Mouse (Mus musculus) CH12.LX (cell line): ENCODE results near the gene Os9. TPM values are rescaled to one million over a fixed set of nuclear protein-coding genes. Genes with fewer than 3 reads are reported as not detected.

ENCODE experiments used
- DNase-seq: peaks from one replicate; pipeline ENCODE4 v3.0.0-alpha.2; 2013; ENCODE audit errors: extremely low read depth
- H3K27ac ChIP-seq: 2 replicates; pipeline ENCODE4 v1.5.1; 2012; ENCODE audit warnings: low read depth, mild to moderate bottlenecking, control low read depth, moderate library complexity; ENCODE audit not compliant: insufficient read depth
- H3K27me3 ChIP-seq: replicated peaks from 2 replicates; pipeline ENCODE3; 2012; ENCODE audit warnings: inconsistent platforms
- H3K36me3 ChIP-seq, 2 experiments: replicated peaks in 1 of 2; 2 replicates each; pipeline versions ENCODE3 to v1.6.1; 2012; ENCODE audit warnings: inconsistent platforms in 1 of 2, low read length in 1 of 2, mild to moderate bottlenecking in 1 of 2, mixed read lengths in 1 of 2, moderate library complexity in 1 of 2; ENCODE audit not compliant: control insufficient read depth in 1 of 2, insufficient read depth in 1 of 2
- H3K4me1 ChIP-seq, 2 experiments: 2 replicates each; pipeline ENCODE4 v1.6.1; 2012; ENCODE audit warnings: inconsistent platforms in 1 of 2, moderate library complexity in 1 of 2; ENCODE audit not compliant: insufficient read depth in 2 of 2, control insufficient read depth in 1 of 2
- H3K4me2 ChIP-seq: 2 replicates; pipeline ENCODE4 v1.6.1; 2012; ENCODE audit warnings: low read depth, mild to moderate bottlenecking, control low read depth; ENCODE audit not compliant: poor library complexity, insufficient read depth, severe bottlenecking
- H3K4me3 ChIP-seq, 3 experiments: fragments of 150-350 bp in 1 of 3; sonication (generic) in 1 of 3; replicated peaks in 1 of 3; 2 replicates each; pipeline versions ENCODE3 to v1.5.1; 2011 to 2012; ENCODE audit warnings: low read depth in 2 of 3, low read length in 2 of 3, mild to moderate bottlenecking in 2 of 3, moderate library complexity in 2 of 3, control low read depth in 1 of 3, improper control_type of control experiment in 1 of 3, inconsistent platforms in 1 of 3, mixed read lengths in 1 of 3; ENCODE audit not compliant: poor library complexity in 1 of 3
- H3K79me2 ChIP-seq: replicated peaks from 2 replicates; pipeline ENCODE4 v1.6.1; 2012; ENCODE audit warnings: mild to moderate bottlenecking, moderate library complexity; ENCODE audit not compliant: control insufficient read depth, poor library complexity, insufficient read depth, severe bottlenecking; ENCODE audit errors: extremely low read depth
- H3K9ac ChIP-seq: 2 replicates; pipeline ENCODE4 v1.6.1; 2012; ENCODE audit warnings: low read depth, mild to moderate bottlenecking, control low read depth, moderate library complexity; ENCODE audit not compliant: insufficient read depth
- H3K9me3 ChIP-seq: replicated peaks from 2 replicates; pipeline ENCODE3; 2012; ENCODE audit warnings: low read length, inconsistent platforms, mixed read lengths
- CHD2 ChIP-seq: IDR thresholded peaks from 2 replicates; pipeline ENCODE4 v1.6.1; 2011; ENCODE audit warnings: low read length, improper control_type of control experiment
- CTCF ChIP-seq, 2 experiments: IDR thresholded peaks in 1 of 2; conservative IDR thresholded peaks in 1 of 2; 2 replicates each; pipeline ENCODE4 v1.5.1; 2011 to 2012; ENCODE audit warnings: low read depth in 2 of 2, low read length in 2 of 2, improper control_type of control experiment in 1 of 2, inconsistent platforms in 1 of 2, mild to moderate bottlenecking in 1 of 2, moderate library complexity in 1 of 2
- E2F4 ChIP-seq: IDR thresholded peaks from 2 replicates; pipeline ENCODE4 v1.6.1; 2011; ENCODE audit warnings: low read depth, low read length, improper control_type of control experiment; ENCODE audit not compliant: insufficient replicate concordance
- EP300 ChIP-seq: IDR thresholded peaks from 2 replicates; pipeline ENCODE4 v1.6.1; 2011; ENCODE audit warnings: low read length, improper control_type of control experiment
- ETS1 ChIP-seq: conservative IDR thresholded peaks from 2 replicates; pipeline ENCODE4 v1.6.1; 2012; ENCODE audit warnings: low read depth, mild to moderate bottlenecking, inconsistent platforms, low read length, improper control_type of control experiment, moderate library complexity
- JUN ChIP-seq: IDR thresholded peaks from 2 replicates; pipeline ENCODE4 v1.6.1; 2011; ENCODE audit warnings: low read depth, mild to moderate bottlenecking, low read length, improper control_type of control experiment, moderate library complexity; ENCODE audit not compliant: insufficient read depth
- JUND ChIP-seq: conservative IDR thresholded peaks from 2 replicates; pipeline ENCODE4 v1.6.1; 2011; ENCODE audit warnings: low read depth, low read length, improper control_type of control experiment
- MAX ChIP-seq: IDR thresholded peaks from 2 replicates; pipeline ENCODE4 v1.6.1; 2011; ENCODE audit warnings: low read length, improper control_type of control experiment
- MXI1 ChIP-seq: IDR thresholded peaks from 2 replicates; pipeline ENCODE4 v1.6.1; 2011; ENCODE audit warnings: mild to moderate bottlenecking, low read depth, low read length, improper control_type of control experiment
- MYC ChIP-seq: IDR thresholded peaks from 2 replicates; pipeline ENCODE4 v1.6.1; 2011; ENCODE audit warnings: low read depth, mild to moderate bottlenecking, improper control_type of control experiment, low read length
- NELFE ChIP-seq: IDR thresholded peaks from 2 replicates; pipeline ENCODE4 v1.6.1; 2011; ENCODE audit warnings: low read depth, low read length, improper control_type of control experiment
- NRF1 ChIP-seq: IDR thresholded peaks from 2 replicates; pipeline ENCODE4 v1.6.1; 2014; ENCODE audit warnings: low read depth, mild to moderate bottlenecking, inconsistent platforms, low read length, improper control_type of control experiment, moderate library complexity
- POLR2AphosphoS2 ChIP-seq: IDR thresholded peaks from 2 replicates; pipeline ENCODE4 v1.6.1; 2011; ENCODE audit warnings: low read depth, low read length, improper control_type of control experiment
- SIN3A ChIP-seq: IDR thresholded peaks from 2 replicates; pipeline ENCODE4 v1.6.1; 2012; ENCODE audit warnings: low read length, improper control_type of control experiment, inconsistent platforms
- TBP ChIP-seq: conservative IDR thresholded peaks from 2 replicates; pipeline ENCODE4 v1.6.1; 2011; ENCODE audit warnings: low read depth, low read length, improper control_type of control experiment
- TCF12 ChIP-seq: IDR thresholded peaks from 2 replicates; pipeline ENCODE4 v1.6.1; 2014; ENCODE audit warnings: low read depth, mild to moderate bottlenecking, inconsistent platforms, low read length, improper control_type of control experiment
- ZC3H11A ChIP-seq: IDR thresholded peaks from 2 replicates; pipeline ENCODE4 v1.6.1; 2012; ENCODE audit warnings: low read depth, mild to moderate bottlenecking, inconsistent platforms, low read length, improper control_type of control experiment
- ZKSCAN1 ChIP-seq: IDR thresholded peaks from 2 replicates; pipeline ENCODE4 v1.6.1; 2012; ENCODE audit warnings: low read depth, inconsistent platforms, low read length, improper control_type of control experiment, borderline replicate concordance
- ZMIZ1 ChIP-seq: IDR thresholded peaks from 2 replicates; pipeline ENCODE4 v1.6.1; 2012; ENCODE audit warnings: low read depth, mild to moderate bottlenecking, inconsistent platforms, low read length, improper control_type of control experiment
- ZNF384 ChIP-seq: IDR thresholded peaks from 2 replicates; pipeline ENCODE4 v1.6.1; 2012; ENCODE audit warnings: low read depth, low read length, improper control_type of control experiment, inconsistent platforms
- dilution Hi-C: fragments of 300-500 bp; cut with MboI; formaldehyde crosslinking; loops from 2 replicates; pipeline ENCODE4 v1.14.3; 2020; ENCODE audit warnings: low sequenced_read_pairs; ENCODE audit not compliant: extremely low pct_unique_long_range_greater_than_20kb, extremely low pct_ligation_motif_present
- in situ Hi-C: fragments of 300-500 bp; cut with MboI; formaldehyde crosslinking; loops from 3 replicates; pipeline ENCODE4 v1.14.3; 2019; ENCODE audit warnings: low sequenced_read_pairs, low pct_ligation_motif_present, low pct_unique_long_range_greater_than_20kb, mixed read lengths
- polyA plus RNA-seq: library from polyadenylated mRNA; unstranded; fragments of >175 nt; gene quantifications from 2 replicates; pipeline ENCODE4 v1.2.1, GENCODE M21; 2012; ENCODE audit warnings: low read depth; ENCODE audit not compliant: insufficient read length
- total RNA-seq, 2 experiments: library from RNA; depleted of rRNA; stranded (reverse); fragments of 300-350 nt in 1 of 2; fragments of >200 nt in 1 of 2; gene quantifications; 2 replicates each; pipeline ENCODE4 v1.2.3; 2012 to 2014

Os9 gene
- total and polyA plus RNA-seq, 3 experiments: 42.8 to 82.7 (median 61.9) TPM

DNA sequence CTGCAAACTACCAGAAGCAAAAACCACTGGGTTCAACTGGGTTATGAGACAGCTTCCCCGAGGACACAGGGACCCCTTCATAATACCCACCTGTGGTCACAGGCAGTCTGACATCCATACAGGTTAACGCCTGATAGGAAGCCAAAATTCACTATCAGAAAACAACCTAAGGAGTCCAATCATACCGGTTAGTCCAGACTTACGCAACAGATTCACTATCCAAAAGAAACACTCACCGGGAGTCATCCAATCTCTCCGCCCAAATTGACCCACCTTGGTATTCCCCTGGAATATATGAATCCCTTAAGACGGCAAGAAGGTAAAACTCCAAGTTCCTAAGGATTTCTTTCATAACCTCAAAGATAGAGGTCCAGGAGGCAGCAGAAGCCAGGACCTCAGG lies 23.6 kb upstream of the Os9 start:
- dilution Hi-C loops: no loop called here
- Histone ChIP-seq H3K27me3 (no peaks in the 10 kb centered on the region), H3K36me3 (no peaks in the 10 kb centered on the region), H3K79me2 (no peaks in the 10 kb centered on the region), H3K27ac (no peak overlapping the region), H3K9me3 (no peaks in the 10 kb centered on the region), H3K4me2 (no peak overlapping the region), H3K4me3 (no peak overlapping the region), H3K4me1 (peaks cover 7 to 27% of the 10 kb centered on the region in 2 experiments), H3K9ac (no peak overlapping the region)
- DNase-seq: no peak
- TF ChIP-seq CHD2 (no peak), ZC3H11A (no peak), ZMIZ1 (no peak), SIN3A (no peak), NRF1 (no peak), MXI1 (no peak), TCF12 (no peak), ZKSCAN1 (no peak), ZNF384 (no peak), ETS1 (no peak), POLR2AphosphoS2 (no peak), JUN (no peak), MAX (no peak), CTCF (conservative IDR thresholded peaks at IDR 0.05 in 1 of 2, IDR thresholded peaks at IDR 0.05 in 1 of 2; ENCODE audit: low read depth in 2 of 2, low read length in 2 of 2) (no peak), E2F4 (no peak), JUND (no peak), NELFE (no peak)
- in situ Hi-C loops: no loop called here

DNA sequence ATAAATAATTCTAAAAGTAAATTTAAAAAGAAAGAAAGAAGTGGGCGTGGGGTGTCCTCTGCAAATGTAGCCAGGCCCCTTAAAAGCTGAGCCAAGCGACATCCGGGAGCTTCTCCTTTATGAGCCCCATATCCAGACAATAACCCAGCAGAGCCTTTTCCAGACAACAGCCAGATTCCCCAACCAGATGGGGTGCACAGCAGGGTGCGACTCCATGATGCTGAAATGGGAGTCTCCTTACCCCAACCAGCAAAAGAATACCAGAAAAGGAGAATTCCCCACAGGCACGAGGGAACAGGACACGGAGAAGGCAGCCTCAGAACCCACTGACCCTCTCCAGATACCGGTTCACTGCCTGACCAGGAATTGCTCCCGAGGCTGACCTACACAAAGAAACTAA lies 22.3 kb upstream of the Os9 start:
- TF ChIP-seq SIN3A: no peak
- TF ChIP-seq MYC: no peak
- TF ChIP-seq TCF12: no peak
- no peak for TF ChIP-seq ZNF384
- TF ChIP-seq TBP: no peak
- no peak for TF ChIP-seq EP300
- H3K27me3 ChIP-seq: no peaks in the 10 kb centered on the region
- H3K9ac ChIP-seq: no peak overlapping the region
- H3K4me3 ChIP-seq: no peak overlapping the region
- in situ Hi-C loops (no loop called here), dilution Hi-C loops (no loop called here)
- H3K27ac ChIP-seq: no peak overlapping the region
- no peak overlapping the region for H3K4me2 ChIP-seq
- no peaks in the 10 kb centered on the region for H3K36me3 ChIP-seq
- no peak for DNase-seq
- H3K9me3 ChIP-seq: no peaks in the 10 kb centered on the region
- H3K4me1 ChIP-seq: peaks cover 7 to 27% of the 10 kb centered on the region in 2 experiments
- no peaks in the 10 kb centered on the region for H3K79me2 ChIP-seq
